Mouse (Mus musculus): Measurements from ENCODE around the gene Gm45783.
"Not testable (repeated sequence)": the region's sequence is repeated elsewhere in the genome, so short reads cannot be mapped to it uniquely, and the experiment has no call there.

Gm45783 gene

GRCm38 (mm10) chr7:7374431-7374830 is at the start of gene Gm45783:
TSS of gene Gm45783 (minus strand) at chr7:7374573.
- not testable (repeated sequence) for DNase-seq (ENCODE audit: low spot score in 2 of 2)

GRCm38 (mm10) chr7:7399603-7400002 is 25.2 kb upstream of the Gm45783 start, which contains the start of gene Vmn2r31:
TSS of gene Vmn2r31 (minus strand) at chr7:7399703.
- DNase-seq (ENCODE audit: low spot score in 2 of 2) = not testable (repeated sequence)

- not testable (repeated sequence) for DNase-seq (ENCODE audit: low spot score in 2 of 2)
These were observed 36.9 kb downstream of the Gm45783 start, which contains the start of gene Vmn2r30 for GRCm38 (mm10) chr7:7337509-7337908. TSS of gene Vmn2r30 (minus strand) at chr7:7337609.

GRCm38 (mm10) chr7:7295595-7295994 is 78.8 kb downstream of the Gm45783 start:
- DNase-seq (ENCODE audit: low spot score in 2 of 2) = peak in 1 of 2 experiments; percentile 59

Data from right cerebral cortex, postnatal 36 days (tissue).